Mouse (Mus musculus) stomach, postnatal 0 days (tissue): ENCODE measurements at regions not wholly inside any gene's neighbourhood (a gene's known extent, or its start where the extent isn't known, plus 50 kb on each side); places are given as distances from the start of the nearest gene placed in this dataset.

Source experiments
- CTCF ChIP-seq: IDR thresholded peaks from 2 replicates; pipeline ENCODE4 v1.5.1; 2016; ENCODE audit warnings: antibody characterized with exemption, low read depth, mild to moderate bottlenecking, moderate library complexity
- EP300 ChIP-seq: optimal IDR thresholded peaks from 2 replicates; pipeline ENCODE3; 2016; ENCODE audit warnings: antibody characterized with exemption

DNA sequence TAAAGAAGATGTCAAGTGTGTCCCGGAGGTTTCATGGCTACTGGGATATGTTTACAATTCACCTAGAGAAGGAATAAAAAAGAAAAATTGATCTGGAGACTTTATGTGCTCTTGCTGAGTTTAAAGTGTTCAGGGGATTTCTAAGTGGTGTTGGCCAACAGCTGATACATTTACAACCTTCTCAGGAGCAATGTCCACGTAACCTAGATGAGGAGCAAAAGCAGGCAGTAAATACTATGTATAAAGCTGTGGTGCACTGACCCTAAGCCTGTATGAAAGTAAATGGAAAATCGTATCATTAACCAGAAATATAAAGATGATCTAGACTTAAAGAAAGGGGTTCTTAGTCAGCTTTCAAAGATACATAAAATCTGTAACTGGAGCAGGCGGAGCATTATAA is 124.3 kb upstream of the Cblb start:
- TF ChIP-seq CTCF (no peak), EP300 (no peak)
